Mouse (Mus musculus): ENCODE results near the gene Cmtm8.

DNA sequence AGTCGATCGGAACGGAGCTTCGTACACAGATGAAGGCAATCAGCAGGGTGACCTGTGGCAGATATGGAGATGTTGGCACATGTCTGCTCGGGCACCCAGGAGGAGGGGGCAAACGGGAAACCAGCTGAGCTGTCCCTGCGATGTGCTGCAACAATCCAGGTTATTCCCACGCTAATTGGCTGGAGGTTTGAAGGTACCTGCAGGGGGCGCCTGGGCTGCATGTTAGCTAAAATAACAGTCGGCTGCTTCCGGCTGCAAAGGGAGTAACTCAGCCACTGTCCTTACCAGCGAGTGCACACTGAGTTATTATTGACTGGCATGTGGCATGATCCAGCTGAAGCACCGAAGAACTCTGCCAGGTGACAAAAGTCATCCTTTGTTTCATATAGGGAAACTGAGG is 80.6 kb downstream of the Cmtm8 start:
- TF ChIP-seq GATA1 (IDR thresholded peaks at IDR 0.05; ENCODE audit: low read length) (no peak), TAL1 (IDR thresholded peaks at IDR 0.05; ENCODE audit: low read length) (no peak)

All from erythroblast, embryonic 14.5 days (primary cell).